Mouse (Mus musculus) forebrain, embryonic 12.5 days (tissue): ENCODE measurements around the gene Gm11077. TPM values are rescaled to one million over a fixed set of nuclear protein-coding genes. Genes with fewer than 3 reads are reported as not detected.

Experiments
- ATAC-seq: fragments of 200-750 bp; cut with Nextera tagmentation; 2 replicates; pipeline ENCODE4 v1.8.0; 2017; ENCODE audit warnings: moderate TSS enrichment; ENCODE audit not compliant: low FRiP score
- H3K27ac ChIP-seq: fragments of 300-500 bp; sonication (generic); 2 replicates; pipeline ENCODE4 v1.5.1; 2016; ENCODE audit warnings: mild to moderate bottlenecking
- H3K27me3 ChIP-seq: fragments of 300-500 bp; sonication (generic); 2 replicates; pipeline ENCODE4 v1.6.1; 2016; ENCODE audit warnings: mild to moderate bottlenecking
- H3K36me3 ChIP-seq: fragments of 300-500 bp; sonication (generic); replicated peaks from 2 replicates; pipeline ENCODE4 v1.6.1; 2016; ENCODE audit warnings: mild to moderate bottlenecking
- H3K4me1 ChIP-seq: fragments of 300-500 bp; sonication (generic); 2 replicates; pipeline ENCODE4 v1.6.1; 2016
- H3K4me2 ChIP-seq: fragments of 300-500 bp; sonication (generic); 2 replicates; pipeline ENCODE4 v1.6.1; 2016; ENCODE audit warnings: mild to moderate bottlenecking, moderate library complexity
- H3K4me3 ChIP-seq: fragments of 300-500 bp; sonication (generic); replicated peaks from 2 replicates; pipeline ENCODE4 v1.5.1; 2016; ENCODE audit warnings: mild to moderate bottlenecking
- H3K9ac ChIP-seq: fragments of 300-500 bp; sonication (generic); 2 replicates; pipeline ENCODE4 v1.6.1; 2016; ENCODE audit warnings: mild to moderate bottlenecking
- H3K9me3 ChIP-seq: fragments of 300-500 bp; sonication (generic); 2 replicates; pipeline ENCODE4 v1.6.1; 2016
- WGBS: fragments of 180-500 bp; shearing (Covaris S2); methylation state at CpG from one replicate; pipeline ENCODE4 v1.1.7; 2016; 5-methylcytosine and 5-hydroxymethylcytosine counted together
- polyA plus RNA-seq: library from polyadenylated mRNA; unstranded; fragments of >200 nt; fragmentation: Nextera tagmentation; extraction: Ambion mirVana; gene quantifications from 2 replicates; pipeline ENCODE4 v1.2.1, GENCODE M21; 2016

The Gm11077 gene
- polyA plus RNA-seq, 1 experiment from 2014 or later: not detected

DNA sequence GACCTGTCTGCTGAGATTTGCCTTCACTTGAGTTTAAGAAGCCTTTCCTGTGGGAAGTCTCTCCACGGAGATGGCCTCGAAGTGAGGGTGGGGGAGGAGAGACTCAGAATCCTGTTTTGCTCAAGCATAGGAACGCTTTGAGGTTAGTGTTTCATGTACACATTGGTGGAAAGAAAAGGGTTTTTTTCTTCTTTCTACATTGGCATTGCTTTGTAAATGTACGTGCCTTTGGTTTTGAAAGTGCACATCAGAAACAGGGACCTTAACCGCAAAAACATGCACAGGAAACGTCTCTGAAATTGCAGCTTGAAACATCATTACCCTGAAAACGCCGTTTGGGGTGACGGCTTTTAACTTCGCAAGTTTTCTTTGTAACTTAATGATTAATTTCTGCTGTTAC is 21.0 kb upstream of the Gm11077 start:
- WGBS: 87% methylated on average over 10 of the region's 10 CpGs
- no peaks in the 10 kb centered on the region for H3K27me3 ChIP-seq
- no peak overlapping the region for H3K4me2 ChIP-seq
- 0 out of 2 replicates have a peak, but pooled peaks cover 2% of the 10 kb centered on the region for H3K9me3 ChIP-seq
- no peaks in the 10 kb centered on the region for H3K4me1 ChIP-seq
- H3K36me3 ChIP-seq: no peaks in the 10 kb centered on the region
- no peak overlapping the region for H3K9ac ChIP-seq
- no peak for ATAC-seq
- H3K27ac ChIP-seq: no peak overlapping the region
- H3K4me3 ChIP-seq: no peak overlapping the region

GRCm38 (mm10) chr6:140709415-140710107 is 19.5 kb upstream of the Gm11077 start:
- no peak overlapping the region for H3K9ac ChIP-seq
- no peaks in the 10 kb centered on the region for H3K36me3 ChIP-seq
- 75% methylated on average over 6 of the region's 6 CpGs for WGBS
- peaks cover 4% of the 10 kb centered on the region for H3K27me3 ChIP-seq
- no peak overlapping the region for H3K27ac ChIP-seq
- no peak for ATAC-seq
- no peak overlapping the region for H3K4me3 ChIP-seq
- H3K4me1 ChIP-seq: no peaks in the 10 kb centered on the region
- no peak overlapping the region for H3K4me2 ChIP-seq
- 0 out of 2 replicates have a peak, but pooled peaks cover 2% of the 10 kb centered on the region for H3K9me3 ChIP-seq

- no peaks in the 10 kb centered on the region for H3K9me3 ChIP-seq
Observed at GRCm38 (mm10) chr6:140712754-140713153, 16.3 kb upstream of the Gm11077 start.

GRCm38 (mm10) chr6:140714905-140715365 is 14.1 kb upstream of the Gm11077 start:
- Histone ChIP-seq H3K9ac (no peak overlapping the region), H3K27me3 (peaks cover 4% of the 10 kb centered on the region), H3K27ac (no peak overlapping the region), H3K4me3 (no peak overlapping the region), H3K36me3 (no peaks in the 10 kb centered on the region), H3K4me1 (0 out of 2 replicates have a peak, but pooled peaks cover 4% of the 10 kb centered on the region), H3K9me3 (no peaks in the 10 kb centered on the region), H3K4me2 (no peak overlapping the region)
- ATAC-seq: peak; percentile 32; the same call in 1 of the 2 replicates
- 27% methylated on average over 10 of the region's 10 CpGs for WGBS

More at GRCm38 (mm10) chr6:140712754-140713153, 16.3 kb upstream of the Gm11077 start:
- H3K4me2 ChIP-seq: no peak overlapping the region
- H3K36me3 ChIP-seq: no peaks in the 10 kb centered on the region
- WGBS: 7% methylated on average over 11 of the region's 11 CpGs
- H3K9ac ChIP-seq: no peak overlapping the region
- ATAC-seq: peak; percentile 53; the same call in 1 of the 2 replicates
- H3K4me3 ChIP-seq: no peak overlapping the region
- 0 out of 2 replicates have a peak, but pooled peaks cover 4% of the 10 kb centered on the region for H3K4me1 ChIP-seq
- H3K27me3 ChIP-seq: peaks cover 4% of the 10 kb centered on the region
- H3K27ac ChIP-seq: no peak overlapping the region

GRCm38 (mm10) chr6:140722058-140722457 is 7.0 kb upstream of the Gm11077 start:
- WGBS: 82% methylated on average over 10 of the region's 10 CpGs
- Histone ChIP-seq H3K27ac (no peak overlapping the region), H3K36me3 (no peaks in the 10 kb centered on the region), H3K9me3 (no peaks in the 10 kb centered on the region), H3K4me1 (no peaks in the 10 kb centered on the region), H3K27me3 (no peaks in the 10 kb centered on the region), H3K4me2 (no peak overlapping the region), H3K4me3 (no peak overlapping the region), H3K9ac (no peak overlapping the region)
- no peak for ATAC-seq

DNA sequence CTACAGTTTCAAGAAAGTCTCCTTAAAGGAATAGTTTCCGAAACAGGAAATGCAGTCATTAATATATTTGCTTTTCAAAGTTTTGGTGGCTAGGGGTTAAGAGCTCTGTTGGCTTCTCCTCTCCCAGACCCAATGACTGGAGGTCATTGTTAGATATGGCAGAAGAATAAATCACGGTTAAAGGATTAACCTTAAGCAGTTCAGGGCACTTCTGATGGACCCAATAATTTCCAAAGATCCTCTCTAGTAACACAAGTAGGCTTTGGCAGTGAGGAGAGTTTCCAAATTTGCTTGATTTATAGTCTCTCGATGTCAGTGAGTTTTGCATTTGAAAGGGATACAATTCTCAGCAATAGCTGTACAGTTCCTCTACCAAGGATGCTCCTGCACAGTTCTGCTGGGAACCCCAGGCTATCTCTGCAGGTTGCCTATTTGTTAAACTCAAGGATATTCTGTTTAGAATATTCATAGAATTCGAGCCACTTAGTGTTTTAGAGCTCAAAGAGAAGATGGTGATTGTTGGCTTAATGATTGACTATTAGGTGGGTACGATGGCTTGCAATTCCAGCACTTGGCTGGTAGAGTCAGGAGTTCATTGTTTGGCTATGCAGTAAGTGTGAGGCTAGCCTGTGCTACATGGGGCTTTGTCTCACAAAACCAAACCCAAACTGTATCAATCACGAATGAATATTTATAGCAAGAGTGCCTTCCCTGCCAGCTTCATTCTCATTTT is 1.8 kb downstream of the Gm11077 start:
- ATAC-seq: peak; percentile 12; the same call in 1 of the 2 replicates
- no peaks in the 10 kb centered on the region for H3K9me3 ChIP-seq
- no peaks in the 10 kb centered on the region for H3K27me3 ChIP-seq
- peak overlapping the region; percentile 46; the same call in 1 of the 2 replicates for H3K27ac ChIP-seq
- WGBS: 74% methylated on average over 6 of the region's 6 CpGs
- H3K4me2 ChIP-seq: no peak overlapping the region
- H3K4me1 ChIP-seq: peaks cover 14% of the 10 kb centered on the region; the same call in 1 of the 2 replicates
- H3K36me3 ChIP-seq: no peaks in the 10 kb centered on the region
- no peak overlapping the region for H3K4me3 ChIP-seq
- no peak overlapping the region for H3K9ac ChIP-seq

GRCm38 (mm10) chr6:140731402-140731730 is 2.3 kb downstream of the Gm11077 start:
- Histone ChIP-seq H3K36me3 (no peaks in the 10 kb centered on the region), H3K4me2 (no peak overlapping the region), H3K4me3 (no peak overlapping the region), H3K9me3 (no peaks in the 10 kb centered on the region), H3K9ac (no peak overlapping the region), H3K4me1 (peaks cover 14% of the 10 kb centered on the region; the same call in 1 of the 2 replicates), H3K27me3 (no peaks in the 10 kb centered on the region), H3K27ac (no peak overlapping the region)
- peak; percentile 80 for ATAC-seq
- WGBS: 69% methylated on average over 1 of the region's 1 CpGs

DNA sequence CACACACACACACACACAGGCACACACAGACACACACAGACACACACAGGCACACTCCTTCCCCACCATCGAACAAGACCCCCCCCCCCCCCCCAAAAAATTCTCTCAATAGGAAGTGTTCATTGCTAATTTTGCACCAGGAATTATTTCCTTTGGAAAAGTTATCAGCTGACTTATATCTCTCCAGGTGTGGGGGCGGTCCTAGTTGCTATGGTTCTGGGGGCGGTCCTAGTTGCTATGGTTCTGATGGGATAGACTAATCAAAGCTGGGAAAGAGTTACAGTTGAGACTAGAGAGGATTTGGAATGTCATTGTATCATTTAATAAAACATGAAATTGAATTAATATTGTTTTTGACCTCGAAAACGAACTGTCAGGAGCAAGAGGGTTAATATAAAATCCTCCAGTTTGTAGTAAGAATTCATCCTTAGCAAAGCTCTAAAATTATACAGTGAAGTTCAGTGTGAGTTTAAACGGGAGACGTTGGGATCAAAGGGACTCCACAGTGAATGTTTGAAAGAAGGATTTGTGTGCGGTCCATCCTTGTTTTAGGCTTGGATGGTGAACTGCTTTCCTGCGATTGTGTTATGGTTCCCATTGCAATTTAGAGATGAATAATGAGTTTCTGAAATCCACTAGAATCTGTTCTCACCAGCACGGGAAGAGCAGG is 4.0 kb downstream of the Gm11077 start:
- Histone ChIP-seq H3K4me1 (peaks cover 14% of the 10 kb centered on the region; the same call in 1 of the 2 replicates), H3K27ac (no peak overlapping the region), H3K9me3 (no peaks in the 10 kb centered on the region), H3K9ac (peak overlapping the region; percentile 36; the same call in 1 of the 2 replicates), H3K4me2 (peak overlapping the region; percentile 54), H3K27me3 (no peaks in the 10 kb centered on the region), H3K4me3 (peak overlapping the region; percentile 34), H3K36me3 (no peaks in the 10 kb centered on the region)
- 34% methylated on average over 10 of the region's 10 CpGs for WGBS
- ATAC-seq: peak; percentile 70; the same call in 1 of the 2 replicates

- H3K27ac ChIP-seq: no peak overlapping the region
- no peaks in the 10 kb centered on the region for H3K27me3 ChIP-seq
- H3K4me2 ChIP-seq: peak overlapping the region; percentile 54
- H3K9me3 ChIP-seq: no peaks in the 10 kb centered on the region
- peak overlapping the region; percentile 34 for H3K4me3 ChIP-seq
- H3K9ac ChIP-seq: peak overlapping the region; percentile 36; the same call in 1 of the 2 replicates
- 6% methylated on average over 15 of the region's 15 CpGs for WGBS
- no peaks in the 10 kb centered on the region for H3K36me3 ChIP-seq
- ATAC-seq: peak; percentile 18; the same call in 1 of the 2 replicates
- H3K4me1 ChIP-seq: peaks cover 14% of the 10 kb centered on the region; the same call in 1 of the 2 replicates
Observed at GRCm38 (mm10) chr6:140733641-140733986, 4.5 kb downstream of the Gm11077 start.

DNA sequence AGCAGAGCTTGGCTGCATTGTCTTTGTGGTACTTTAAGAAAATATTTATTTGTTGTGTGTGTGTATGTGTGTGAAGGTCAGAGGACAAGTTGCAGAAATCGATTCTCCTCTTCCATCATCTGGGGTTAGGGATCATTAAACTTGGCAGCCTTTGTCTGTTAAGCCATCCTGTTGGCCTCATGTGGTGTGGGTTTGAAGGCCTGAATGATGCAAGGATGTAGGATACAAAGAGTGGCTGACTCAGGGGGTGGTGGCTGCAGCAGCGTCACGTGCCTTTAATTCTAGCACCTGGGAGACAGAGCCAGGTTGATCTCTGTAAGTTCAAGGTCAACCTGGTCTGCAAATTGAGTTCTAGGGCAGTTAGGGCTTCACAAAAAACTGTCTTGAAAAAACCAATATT is 16.5 kb downstream of the Gm11077 start:
- no peak overlapping the region for H3K27ac ChIP-seq
- H3K9ac ChIP-seq: no peak overlapping the region
- H3K27me3 ChIP-seq: no peaks in the 10 kb centered on the region
- no peaks in the 10 kb centered on the region for H3K36me3 ChIP-seq
- no peaks in the 10 kb centered on the region for H3K4me1 ChIP-seq
- ATAC-seq: no peak
- H3K4me2 ChIP-seq: no peak overlapping the region
- no peak overlapping the region for H3K4me3 ChIP-seq
- 72% methylated on average over 3 of the region's 3 CpGs for WGBS
- H3K9me3 ChIP-seq: 0 out of 2 replicates have a peak, but pooled peaks cover 3% of the 10 kb centered on the region

DNA sequence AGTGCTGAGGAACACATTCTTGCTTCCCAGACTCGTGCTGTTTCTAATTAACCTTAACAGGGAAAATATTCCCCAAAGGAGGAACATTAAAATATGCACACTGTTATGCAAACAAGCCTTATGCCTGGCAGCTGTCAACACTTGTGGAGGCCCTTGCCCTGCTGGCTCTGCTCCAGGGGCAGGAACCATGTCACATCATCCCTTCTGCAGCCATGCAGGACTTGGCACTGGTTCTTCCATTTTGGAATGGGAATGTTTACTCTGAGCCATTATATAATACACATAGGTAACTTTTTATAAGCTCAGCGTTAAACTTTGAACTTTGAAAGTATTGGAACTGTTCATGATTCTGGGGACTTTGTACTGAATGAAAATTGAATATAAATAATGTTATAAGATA is 18.5 kb downstream of the Gm11077 start:
- no peak overlapping the region for H3K4me2 ChIP-seq
- 0 out of 2 replicates have a peak, but pooled peaks cover 3% of the 10 kb centered on the region for H3K9me3 ChIP-seq
- H3K4me3 ChIP-seq: no peak overlapping the region
- no peak overlapping the region for H3K9ac ChIP-seq
- no peaks in the 10 kb centered on the region for H3K27me3 ChIP-seq
- no peak overlapping the region for H3K27ac ChIP-seq
- no peaks in the 10 kb centered on the region for H3K36me3 ChIP-seq
- no peaks in the 10 kb centered on the region for H3K4me1 ChIP-seq
- WGBS: 70% methylated on average over 2 of the region's 2 CpGs
- ATAC-seq: no peak
